Mouse (Mus musculus) adrenal gland, adult 2 months (tissue): ENCODE results near the gene Hnrnpul1. TPM values are rescaled to one million over a fixed set of nuclear protein-coding genes. Genes with fewer than 3 reads are reported as not detected.
A peak's percentile ranks its signal among the peaks of the same experiment; 100 is the strongest.

Experiments
- DNase-seq: peaks from one replicate; pipeline ENCODE4 v3.0.0; 2021
- polyA plus RNA-seq: library from polyadenylated mRNA; depleted of rRNA; stranded (reverse); fragments of >200 nt; gene quantifications from 2 replicates; pipeline ENCODE4 v1.2.3, GENCODE M21; 2012
- total RNA-seq, 2 experiments: library from RNA; stranded (reverse); gene quantifications; 2 replicates each; pipeline ENCODE4 v1.2.3; 2021

Gene Hnrnpul1
- total and polyA plus RNA-seq, 3 experiments: 38.7 to 109 (median 104) TPM

- no peak for DNase-seq
These were observed 64.9 kb downstream of the Hnrnpul1 start for GRCm38 (mm10) chr7:25689603-25690021.

- DNase-seq: peak; percentile 90
These were observed 65.6 kb downstream of the Hnrnpul1 start for GRCm38 (mm10) chr7:25688810-25689586.

- DNase-seq: peak; percentile 73
These were observed 66.7 kb downstream of the Hnrnpul1 start for GRCm38 (mm10) chr7:25687811-25688401.

GRCm38 (mm10) chr7:25686680-25687531, 67.7 kb downstream of the Hnrnpul1 start, which contains the start of gene Tgfb1:
Gene Tgfb1, plus strand, starts transcription at chr7:25687002.
- DNase-seq: peak; percentile 90

GRCm38 (mm10) chr7:25685926-25686470, 68.6 kb downstream of the Hnrnpul1 start:
- DNase-seq: no peak

GRCm38 (mm10) chr7:25684659-25685058, 69.9 kb downstream of the Hnrnpul1 start:
- DNase-seq: no peak

GRCm38 (mm10) chr7:25683474-25684180, 70.9 kb downstream of the Hnrnpul1 start:
- DNase-seq: no peak

- DNase-seq: no peak
These were observed 73.0 kb downstream of the Hnrnpul1 start for GRCm38 (mm10) chr7:25681341-25682231.

GRCm38 (mm10) chr7:25680514-25681258, 73.9 kb downstream of the Hnrnpul1 start, which contains the start of gene B9d2:
Gene B9d2, plus strand, starts transcription at chr7:25680780.
- DNase-seq: peak; percentile 96

GRCm38 (mm10) chr7:25679971-25680370, 74.6 kb downstream of the Hnrnpul1 start:
- peak; percentile 24 for DNase-seq

- no peak for DNase-seq
These were observed 77.5 kb downstream of the Hnrnpul1 start for GRCm38 (mm10) chr7:25677013-25677412.

- peak; percentile 82 for DNase-seq
These were observed 78.3 kb downstream of the Hnrnpul1 start for GRCm38 (mm10) chr7:25676085-25676781.

- no peak for DNase-seq
These were observed 79.2 kb downstream of the Hnrnpul1 start for GRCm38 (mm10) chr7:25675405-25675804.

- DNase-seq: no peak
These were observed 79.7 kb downstream of the Hnrnpul1 start, which contains the start of gene Tmem91 for GRCm38 (mm10) chr7:25674719-25675300. Gene Tmem91, minus strand, starts transcription at chr7:25675166.

- DNase-seq: no peak
These were observed 80.3 kb downstream of the Hnrnpul1 start for GRCm38 (mm10) chr7:25674297-25674696.

GRCm38 (mm10) chr7:25672442-25672841, 82.1 kb downstream of the Hnrnpul1 start:
- no peak for DNase-seq

- DNase-seq: no peak
These were observed 82.9 kb downstream of the Hnrnpul1 start for GRCm38 (mm10) chr7:25671686-25672085.
